Mouse (Mus musculus) stomach, embryonic 14.5 days (tissue): ENCODE results near the gene Mllt3. TPM values are rescaled to one million over a fixed set of nuclear protein-coding genes. Genes with fewer than 3 reads are reported as not detected.

ENCODE experiments used
- ATAC-seq: fragments of 200-750 bp; cut with Nextera tagmentation; 2 replicates; pipeline ENCODE4 v1.8.0; 2017; ENCODE audit warnings: low read depth, moderate TSS enrichment; ENCODE audit not compliant: insufficient number of reproducible peaks, insufficient read depth, low FRiP score
- H3K27ac ChIP-seq: fragments of 300-500 bp; sonication (generic); 2 replicates; pipeline ENCODE4 v1.5.1; 2014; ENCODE audit warnings: mild to moderate bottlenecking, low read length, moderate library complexity, mixed read lengths
- H3K27me3 ChIP-seq: fragments of 300-500 bp; sonication (generic); 2 replicates; pipeline ENCODE4 v1.6.1; 2014; ENCODE audit warnings: low read length, control low read depth, mixed read lengths; ENCODE audit not compliant: control insufficient read depth, insufficient read depth
- H3K36me3 ChIP-seq: fragments of 300-500 bp; sonication (generic); 2 replicates; pipeline ENCODE4 v1.6.1; 2014; ENCODE audit warnings: mild to moderate bottlenecking, control low read depth, low read length, moderate library complexity, mixed read lengths; ENCODE audit not compliant: control insufficient read depth, insufficient read depth
- H3K4me1 ChIP-seq: fragments of 300-500 bp; sonication (generic); 2 replicates; pipeline ENCODE4 v1.6.1; 2014; ENCODE audit warnings: low read length, control low read depth, mixed read lengths; ENCODE audit not compliant: control insufficient read depth, insufficient read depth
- H3K4me2 ChIP-seq: fragments of 300-500 bp; sonication (generic); replicated peaks from 2 replicates; pipeline ENCODE4 v1.6.1; 2014; ENCODE audit warnings: low read depth, low read length, control low read depth
- H3K4me3 ChIP-seq: fragments of 300-500 bp; sonication (generic); 2 replicates; pipeline ENCODE4 v1.5.1; 2014; ENCODE audit warnings: low read depth, low read length, control low read depth
- H3K9ac ChIP-seq: fragments of 300-500 bp; sonication (generic); replicated peaks from 2 replicates; pipeline ENCODE4 v1.6.1; 2014; ENCODE audit warnings: low read depth, mild to moderate bottlenecking, control low read depth, low read length, moderate library complexity, mixed read lengths
- H3K9me3 ChIP-seq: fragments of 300-500 bp; sonication (generic); 2 replicates; pipeline ENCODE4 v1.6.1; 2016; ENCODE audit warnings: low read depth, low read length, control low read depth; ENCODE audit not compliant: control insufficient read depth
- WGBS: fragments of 180-500 bp; shearing (Covaris S2); extraction: QIAGEN DNeasy Blood & Tissue Kit; methylation state at CpG from one replicate; pipeline ENCODE4 v1.1.7; 2014; 5-methylcytosine and 5-hydroxymethylcytosine counted together
- polyA plus RNA-seq: library from polyadenylated mRNA; unstranded; fragments of >200 nt; fragmentation: Nextera tagmentation; extraction: Ambion mirVana; gene quantifications from 2 replicates; pipeline ENCODE4 v1.2.1, GENCODE M21; 2014

Gene Mllt3
- polyA plus RNA-seq, 1 experiment from 2014 or later, result 43.1 TPM

DNA sequence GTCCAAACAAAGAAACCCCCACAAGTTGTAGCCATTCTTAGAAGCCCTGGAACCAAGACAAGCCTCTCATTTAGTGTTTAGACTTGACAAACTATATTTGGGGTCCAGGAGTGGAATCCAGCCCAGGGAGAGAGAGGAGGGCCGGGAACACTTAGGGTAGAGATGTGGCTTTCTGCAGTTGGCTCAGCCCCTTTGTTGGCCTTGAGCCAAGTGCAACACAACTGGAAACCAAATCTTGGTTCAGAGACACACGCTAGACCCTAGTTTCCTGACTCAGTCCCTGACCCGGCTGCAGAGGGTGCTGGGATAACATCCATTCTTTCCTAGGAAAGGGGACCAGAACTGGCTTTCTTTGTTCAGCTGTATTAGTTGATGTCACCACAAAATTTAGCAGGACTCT lies 296.4 kb downstream of the Mllt3 start:
- Histone ChIP-seq H3K36me3 (no peaks in the 10 kb centered on the region), H3K9me3 (no peaks in the 10 kb centered on the region), H3K4me2 (no peak overlapping the region), H3K9ac (no peak overlapping the region), H3K4me1 (no peaks in the 10 kb centered on the region), H3K4me3 (no peak overlapping the region), H3K27ac (no peak overlapping the region), H3K27me3 (no peaks in the 10 kb centered on the region)
- ATAC-seq, result no peak
- 47% methylated on average over 3 of the region's 3 CpGs for WGBS

DNA sequence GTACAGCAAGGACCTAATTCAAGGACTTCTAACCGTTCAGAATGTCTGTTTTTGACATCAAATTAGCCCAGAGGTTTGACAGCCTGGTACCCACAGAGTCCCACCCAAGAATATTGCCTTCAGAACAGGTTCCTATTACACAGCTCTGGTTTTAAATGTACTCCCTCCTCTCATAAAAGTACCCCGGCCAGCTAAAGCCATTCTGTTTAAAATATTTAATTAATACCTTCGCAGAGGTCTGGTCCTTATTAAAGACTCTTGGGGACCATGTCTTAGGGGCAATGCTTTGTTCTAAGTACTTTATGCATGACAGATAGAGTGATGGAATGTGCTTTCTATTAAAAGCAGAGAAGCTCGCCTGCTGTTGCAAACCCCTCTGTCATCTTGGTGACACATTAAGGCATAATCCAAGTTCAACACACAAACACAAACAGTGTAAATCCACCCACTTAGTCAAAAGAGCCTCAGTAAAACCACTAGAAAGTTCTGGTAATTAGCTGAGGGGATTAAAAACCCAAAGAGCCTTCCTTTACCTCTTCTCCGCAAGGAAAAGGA lies 302.0 kb downstream of the Mllt3 start:
- WGBS, result 60% methylated on average over 5 of the region's 5 CpGs
- H3K4me1 ChIP-seq, result no peaks in the 10 kb centered on the region
- H3K9me3 ChIP-seq, result no peaks in the 10 kb centered on the region
- no peak overlapping the region for H3K4me3 ChIP-seq
- no peak overlapping the region for H3K9ac ChIP-seq
- ATAC-seq, result no peak
- no peak overlapping the region for H3K27ac ChIP-seq
- H3K4me2 ChIP-seq, result no peak overlapping the region
- no peaks in the 10 kb centered on the region for H3K36me3 ChIP-seq
- H3K27me3 ChIP-seq, result no peaks in the 10 kb centered on the region

DNA sequence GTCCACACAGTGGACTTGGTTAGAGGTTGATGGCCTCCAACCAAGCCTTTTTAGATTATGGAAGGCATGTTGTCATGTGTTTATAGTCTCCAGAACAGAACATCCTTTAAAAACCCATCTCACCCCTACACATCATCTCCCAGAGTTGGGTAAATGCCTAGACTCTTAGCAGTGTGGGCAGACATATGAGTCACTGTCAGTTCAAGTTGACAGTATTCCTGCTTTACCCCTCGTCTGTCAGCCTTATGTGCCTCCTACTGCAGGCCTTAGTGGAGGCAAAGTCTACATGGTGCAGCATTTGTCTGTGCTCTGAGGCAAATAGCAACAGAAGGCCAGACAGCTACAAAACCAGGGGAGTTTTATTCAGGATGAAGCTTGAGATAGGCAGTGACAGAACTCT lies 304.6 kb downstream of the Mllt3 start:
- H3K36me3 ChIP-seq, result no peaks in the 10 kb centered on the region
- no peak overlapping the region for H3K4me2 ChIP-seq
- H3K4me1 ChIP-seq, result no peaks in the 10 kb centered on the region
- H3K9ac ChIP-seq, result no peak overlapping the region
- no peaks in the 10 kb centered on the region for H3K9me3 ChIP-seq
- ATAC-seq, result no peak
- 50% methylated on average over 1 of the region's 1 CpGs for WGBS
- H3K27me3 ChIP-seq, result no peaks in the 10 kb centered on the region
- H3K27ac ChIP-seq, result no peak overlapping the region
- no peak overlapping the region for H3K4me3 ChIP-seq

DNA sequence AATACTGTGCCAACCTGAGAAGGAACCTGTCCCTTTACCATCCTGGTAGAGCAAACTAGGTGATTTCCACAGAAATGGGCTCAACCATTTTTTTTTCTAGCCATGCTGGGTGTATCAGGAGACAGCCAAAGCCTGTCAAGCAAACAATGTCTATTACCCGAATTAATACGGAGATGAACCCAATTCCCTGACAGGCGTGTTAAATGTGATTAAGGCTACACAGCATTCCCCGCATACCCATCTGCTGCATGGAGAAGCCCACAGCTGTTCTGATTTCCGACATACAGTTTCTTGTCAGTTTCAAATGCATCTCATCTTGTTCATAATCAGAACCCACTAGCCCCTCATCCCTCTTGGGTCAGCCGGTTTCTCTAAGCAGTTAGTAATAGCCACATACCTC lies 309.7 kb downstream of the Mllt3 start:
- H3K27me3 ChIP-seq, result no peaks in the 10 kb centered on the region
- no peaks in the 10 kb centered on the region for H3K36me3 ChIP-seq
- 78% methylated on average over 6 of the region's 6 CpGs for WGBS
- no peak overlapping the region for H3K4me2 ChIP-seq
- ATAC-seq, result no peak
- H3K9ac ChIP-seq, result no peak overlapping the region
- H3K4me3 ChIP-seq, result no peak overlapping the region
- H3K27ac ChIP-seq, result no peak overlapping the region
- no peaks in the 10 kb centered on the region for H3K9me3 ChIP-seq
- no peaks in the 10 kb centered on the region for H3K4me1 ChIP-seq

Other genes starting within 250 kb of the Mllt3 start
- gene Focad, start 61.3 kb upstream of the Mllt3 start, polyA plus RNA-seq, result 14.7 and 16.3 TPM in 2 replicates